Mouse (Mus musculus) heart, postnatal 0 days (tissue): ENCODE measurements around the gene Mapkapk3. TPM values are rescaled to one million over a fixed set of nuclear protein-coding genes. Genes with fewer than 3 reads are reported as not detected.
A peak's percentile ranks its signal among the peaks of the same experiment; 100 is the strongest.

Experiments
- ATAC-seq: fragments of 200-750 bp; cut with Nextera tagmentation; 2 replicates; pipeline ENCODE4 v1.8.0; 2017; ENCODE audit warnings: low read depth, moderate number of reproducible peaks, moderate library complexity; ENCODE audit not compliant: insufficient read depth
- DNase-seq: peaks from one replicate; pipeline ENCODE4 v3.0.0-alpha.2; 2016; ENCODE audit warnings: low spot score
- H3K27ac ChIP-seq: fragments of 300-500 bp; sonication (generic); 2 replicates; pipeline ENCODE4 v1.5.1; 2014; ENCODE audit warnings: low read depth, mild to moderate bottlenecking
- H3K27me3 ChIP-seq: fragments of 300-500 bp; sonication (generic); 2 replicates; pipeline ENCODE4 v1.6.1; 2014; ENCODE audit warnings: low read length, mixed read lengths; ENCODE audit not compliant: control insufficient read depth, insufficient read depth
- H3K36me3 ChIP-seq: fragments of 300-500 bp; sonication (generic); replicated peaks from 2 replicates; pipeline ENCODE4 v1.6.1; 2014; ENCODE audit warnings: low read length, mixed read lengths; ENCODE audit not compliant: control insufficient read depth, insufficient read depth
- H3K4me1 ChIP-seq: fragments of 300-500 bp; sonication (generic); 2 replicates; pipeline ENCODE4 v1.6.1; 2014; ENCODE audit warnings: antibody characterized with exemption; ENCODE audit not compliant: control insufficient read depth, insufficient read depth
- H3K4me2 ChIP-seq: fragments of 300-500 bp; sonication (generic); 2 replicates; pipeline ENCODE4 v1.6.1; 2014; ENCODE audit warnings: low read depth, mild to moderate bottlenecking, low read length, moderate library complexity
- H3K4me3 ChIP-seq: fragments of 300-500 bp; sonication (generic); 2 replicates; pipeline ENCODE4 v1.5.1; 2014; ENCODE audit warnings: low read depth, low read length
- H3K9ac ChIP-seq: fragments of 300-500 bp; sonication (generic); replicated peaks from 2 replicates; pipeline ENCODE4 v1.6.1; 2014; ENCODE audit warnings: low read depth, low read length, mixed read lengths
- H3K9me3 ChIP-seq: fragments of 300-500 bp; sonication (generic); replicated peaks from 2 replicates; pipeline ENCODE4 v1.6.1; 2016; ENCODE audit warnings: low read length; ENCODE audit not compliant: control insufficient read depth
- CTCF ChIP-seq: IDR thresholded peaks from 2 replicates; pipeline ENCODE4 v1.5.1; 2016; ENCODE audit warnings: antibody characterized with exemption, control low read depth, low read depth
- EP300 ChIP-seq: IDR thresholded peaks from 2 replicates; pipeline ENCODE4 v1.6.1; 2016; ENCODE audit warnings: antibody characterized with exemption, low read depth
- WGBS: fragments of 180-500 bp; shearing (Covaris S2); extraction: QIAGEN DNeasy Blood & Tissue Kit; methylation state at CpG from one replicate; pipeline ENCODE4 v1.1.7; 2014; 5-methylcytosine and 5-hydroxymethylcytosine counted together
- polyA plus RNA-seq: library from polyadenylated mRNA; unstranded; fragments of >200 nt; fragmentation: Nextera tagmentation; extraction: Ambion mirVana; gene quantifications from 2 replicates; pipeline ENCODE4 v1.2.1, GENCODE M21; 2015
- total RNA-seq: library from RNA; depleted of rRNA; stranded (reverse); fragments of >200 nt; gene quantifications from 2 replicates; pipeline ENCODE4 v1.2.3, GENCODE M21; 2014; ENCODE audit warnings: low replicate concordance

The Mapkapk3 gene
- total and polyA plus RNA-seq, 2 experiments from 2014 or later, result 14.8 to 15.1 TPM

DNA sequence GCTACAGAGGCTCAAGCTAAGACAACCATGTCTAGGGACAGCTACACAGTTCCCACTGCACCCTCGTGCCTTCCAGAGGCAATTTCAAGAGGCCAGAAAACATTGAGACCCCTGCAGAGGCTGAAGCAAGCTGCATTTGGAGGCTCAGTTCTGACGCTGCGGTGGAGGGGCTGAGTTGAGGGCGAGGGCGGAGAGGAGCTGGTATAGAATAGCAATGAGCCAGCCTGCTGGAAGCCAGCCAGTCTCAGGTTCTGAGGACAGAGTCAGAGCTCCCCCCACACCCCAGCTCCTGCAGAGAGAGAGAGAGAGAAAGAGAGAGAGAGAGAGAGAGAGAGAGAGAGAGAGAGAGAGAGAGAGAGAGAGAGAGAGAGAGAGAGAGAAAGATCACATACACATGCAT is 37.5 kb downstream of the Mapkapk3 start:
- DNase-seq (no peak), ATAC-seq (no peak)
- no peak overlapping the region for H3K4me3 ChIP-seq
- H3K27me3 ChIP-seq, result peaks cover 4% of the 10 kb centered on the region; the same call in 1 of the 2 replicates
- WGBS, result 22% methylated on average over 5 of the region's 5 CpGs
- H3K36me3 ChIP-seq, result no peaks in the 10 kb centered on the region
- H3K4me1 ChIP-seq, result peaks cover 11% of the 10 kb centered on the region
- TF ChIP-seq EP300, result no peak
- no peak for TF ChIP-seq CTCF
- no peak overlapping the region for H3K4me2 ChIP-seq
- H3K9me3 ChIP-seq, result no peaks in the 10 kb centered on the region
- H3K27ac ChIP-seq, result no peak overlapping the region
- H3K9ac ChIP-seq, result no peak overlapping the region

DNA sequence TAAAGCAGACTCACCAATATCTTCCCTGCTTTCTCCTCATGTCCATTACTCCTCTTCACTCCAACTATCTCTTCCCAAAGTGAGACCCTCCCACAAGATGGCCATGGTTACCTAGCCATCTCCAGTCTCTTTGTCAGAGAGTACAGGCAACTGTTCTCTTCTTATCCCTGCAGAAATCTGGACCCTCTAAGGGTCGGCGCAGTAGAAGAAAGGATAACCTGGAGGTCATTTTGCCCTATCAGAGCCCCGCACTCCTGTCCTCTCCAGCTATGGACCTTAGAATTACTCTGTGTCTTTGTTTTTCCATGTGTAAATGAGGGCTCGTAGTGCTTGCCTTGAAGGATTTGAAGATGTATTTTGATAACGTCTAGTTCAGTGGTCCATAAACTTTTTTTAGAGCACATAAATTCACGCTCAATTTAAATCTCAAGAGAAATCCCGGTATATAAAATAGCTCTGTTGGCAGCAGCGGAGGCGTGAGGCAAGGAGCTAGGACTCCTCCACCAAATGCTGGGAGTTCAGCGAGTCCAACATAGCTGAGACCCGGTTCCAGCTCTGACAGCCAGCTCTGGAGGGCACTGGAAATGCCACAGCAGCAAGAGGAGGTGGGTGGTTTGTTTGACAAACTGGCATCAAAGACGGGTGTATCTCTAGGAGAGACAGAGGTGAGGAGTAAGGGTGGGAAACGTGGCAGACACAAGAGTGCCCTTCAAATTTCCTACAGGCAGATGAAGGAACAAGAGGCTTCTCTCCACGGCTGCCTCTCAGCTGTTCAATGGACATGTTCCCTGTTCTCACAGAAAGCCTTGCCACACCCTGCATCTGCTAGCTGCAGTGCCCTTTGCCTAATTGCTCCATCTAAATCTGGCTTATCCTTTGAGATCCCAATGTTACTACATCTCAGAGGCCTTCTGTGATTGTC is 39.0 kb downstream of the Mapkapk3 start:
- no peak overlapping the region for H3K9ac ChIP-seq
- H3K4me2 ChIP-seq, result no peak overlapping the region
- no peak overlapping the region for H3K27ac ChIP-seq
- no peaks in the 10 kb centered on the region for H3K9me3 ChIP-seq
- H3K27me3 ChIP-seq, result peaks cover 4% of the 10 kb centered on the region; the same call in 1 of the 2 replicates
- H3K4me1 ChIP-seq, result peaks cover 11% of the 10 kb centered on the region
- 76% methylated on average over 14 of the region's 14 CpGs for WGBS
- no peaks in the 10 kb centered on the region for H3K36me3 ChIP-seq
- DNase-seq (no peak), ATAC-seq (no peak)
- no peak overlapping the region for H3K4me3 ChIP-seq
- no peak for TF ChIP-seq CTCF
- TF ChIP-seq EP300, result no peak

DNA sequence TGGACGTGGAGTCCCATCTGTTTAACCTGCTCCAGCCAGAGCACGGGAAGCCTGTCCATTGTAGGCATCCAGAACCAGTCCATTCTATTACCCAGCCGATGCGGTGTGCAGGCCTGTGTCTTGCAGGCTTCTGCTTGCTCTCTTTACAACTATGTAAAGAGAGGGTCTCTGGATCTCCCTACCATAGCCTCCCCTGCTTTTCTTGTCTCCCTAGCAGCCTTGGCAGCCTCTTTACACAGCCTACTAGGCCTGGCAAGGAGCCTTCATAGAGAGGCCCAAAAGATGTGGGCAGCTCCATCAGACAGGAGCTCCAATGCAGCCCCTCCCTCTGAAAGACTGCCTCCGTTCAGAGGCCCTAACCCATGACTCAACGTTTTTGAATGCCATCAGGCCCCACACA is 40.5 kb downstream of the Mapkapk3 start:
- no peak for DNase-seq
- no peak for ATAC-seq
- WGBS, result 71% methylated on average over 6 of the region's 6 CpGs
- Histone ChIP-seq H3K9me3 (no peaks in the 10 kb centered on the region), H3K4me1 (0 out of 2 replicates have a peak, but pooled peaks cover 3% of the 10 kb centered on the region), H3K27ac (no peak overlapping the region), H3K9ac (no peak overlapping the region), H3K36me3 (no peaks in the 10 kb centered on the region), H3K4me2 (no peak overlapping the region), H3K4me3 (no peak overlapping the region), H3K27me3 (peaks cover 4% of the 10 kb centered on the region; the same call in 1 of the 2 replicates)
- TF ChIP-seq CTCF (no peak), EP300 (no peak)

DNA sequence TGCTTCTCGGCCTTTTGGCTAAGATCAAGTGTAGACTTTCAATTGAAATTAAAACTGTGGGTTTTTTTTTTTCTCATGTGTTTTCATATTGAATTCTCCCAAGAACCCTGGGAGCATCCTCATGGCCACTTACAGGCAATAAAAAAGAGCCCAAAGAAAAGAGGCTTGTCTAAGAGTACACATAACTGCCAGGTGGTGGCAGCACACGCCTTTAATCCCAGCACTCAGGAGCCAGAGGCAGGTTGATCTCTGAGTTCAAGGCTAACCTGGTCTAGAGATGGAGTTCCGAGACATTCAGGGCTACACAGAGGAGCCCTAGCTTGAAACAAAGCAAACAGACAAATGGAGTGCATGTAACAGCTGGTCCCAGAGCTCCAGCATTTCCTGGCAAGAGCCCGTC is 43.5 kb downstream of the Mapkapk3 start:
- no peak for ATAC-seq
- no peak overlapping the region for H3K27ac ChIP-seq
- TF ChIP-seq CTCF (peak; percentile 55), EP300 (no peak)
- H3K4me1 ChIP-seq, result no peaks in the 10 kb centered on the region
- no peak overlapping the region for H3K9ac ChIP-seq
- H3K27me3 ChIP-seq, result peaks cover 9% of the 10 kb centered on the region; the same call in 1 of the 2 replicates
- 56% methylated on average over 4 of the region's 4 CpGs for WGBS
- no peak overlapping the region for H3K4me2 ChIP-seq
- H3K9me3 ChIP-seq, result no peaks in the 10 kb centered on the region
- no peak for DNase-seq
- no peak overlapping the region for H3K4me3 ChIP-seq
- no peaks in the 10 kb centered on the region for H3K36me3 ChIP-seq

DNA sequence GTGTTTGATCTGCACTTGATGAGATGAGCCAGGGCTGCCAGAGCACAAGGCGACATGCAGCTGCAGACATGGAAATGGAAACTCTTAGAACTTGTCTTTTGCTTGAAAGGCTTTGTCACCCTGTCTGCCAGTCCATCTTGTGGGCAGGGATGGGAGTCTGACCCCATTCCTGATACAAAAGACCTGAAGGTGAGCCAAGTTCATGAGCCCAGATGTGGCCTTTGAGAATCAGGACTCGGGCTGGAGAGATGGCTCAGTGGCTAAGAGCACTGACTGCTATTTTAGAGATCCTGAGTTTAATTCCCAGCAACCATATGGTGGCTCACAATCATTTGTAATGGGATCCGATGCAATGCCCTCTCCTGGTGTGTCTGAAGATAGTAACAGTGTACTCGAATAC is 44.4 kb downstream of the Mapkapk3 start:
- Histone ChIP-seq H3K36me3 (no peaks in the 10 kb centered on the region), H3K4me1 (no peaks in the 10 kb centered on the region), H3K27me3 (peaks cover 8% of the 10 kb centered on the region; the same call in 1 of the 2 replicates), H3K9ac (no peak overlapping the region), H3K4me2 (no peak overlapping the region), H3K4me3 (no peak overlapping the region), H3K27ac (no peak overlapping the region), H3K9me3 (no peaks in the 10 kb centered on the region)
- TF ChIP-seq CTCF (no peak), EP300 (no peak)
- ATAC-seq (no peak), DNase-seq (no peak)
- 74% methylated on average over 4 of the region's 4 CpGs for WGBS
